Mouse (Mus musculus): ENCODE measurements around the gene Atxn3.

Gene Atxn3

GRCm38 (mm10) chr12:101891066-101891465, 67.0 kb downstream of the Atxn3 start:
- no peak for DNase-seq (ENCODE audit: low spot score)

GRCm38 (mm10) chr12:101889351-101889750, 68.7 kb downstream of the Atxn3 start:
- no peak for DNase-seq (ENCODE audit: low spot score)

GRCm38 (mm10) chr12:101888312-101888711, 69.7 kb downstream of the Atxn3 start:
- DNase-seq (ENCODE audit: low spot score), result no peak

DNA sequence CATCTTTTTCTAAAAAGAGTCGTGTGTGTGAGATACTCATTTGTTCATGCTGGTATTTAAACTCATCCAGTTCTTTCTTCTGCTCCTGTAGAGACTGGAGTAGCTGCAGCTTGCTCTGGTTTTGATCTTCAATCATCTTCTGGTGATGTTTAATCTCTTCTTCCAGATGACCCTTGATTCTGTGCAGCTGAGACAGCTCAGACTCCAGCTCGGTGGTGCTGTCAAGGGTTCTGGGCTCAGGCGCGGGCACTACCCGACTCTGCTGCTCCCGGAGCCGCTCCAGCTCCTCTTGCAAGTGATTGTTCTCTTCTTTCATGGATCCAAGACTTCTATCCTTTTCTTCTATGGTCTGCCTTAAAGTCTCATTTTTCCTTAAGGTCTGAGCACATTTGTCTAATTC, 73.1 kb downstream of the Atxn3 start:
- DNase-seq (ENCODE audit: low spot score), result no peak

DNA sequence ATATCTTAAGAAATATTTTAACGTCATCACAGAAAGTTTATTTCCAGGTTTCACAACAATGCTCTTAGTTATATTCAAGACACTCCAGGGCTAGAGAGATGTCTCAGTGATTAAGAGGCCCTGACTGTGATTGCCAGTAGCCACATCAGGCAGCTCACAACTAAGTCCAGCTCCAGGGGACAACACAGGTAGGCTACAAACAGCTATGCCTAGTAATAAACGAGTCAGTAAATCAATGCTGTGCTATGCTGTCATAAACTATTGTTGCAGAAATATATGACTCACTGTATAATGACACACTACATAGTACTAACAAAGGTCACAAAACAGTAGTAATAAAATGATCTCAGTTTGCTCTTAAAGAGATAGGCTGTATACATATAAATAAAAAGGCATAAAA, 81.7 kb downstream of the Atxn3 start:
- DNase-seq (ENCODE audit: low spot score), result no peak

DNA sequence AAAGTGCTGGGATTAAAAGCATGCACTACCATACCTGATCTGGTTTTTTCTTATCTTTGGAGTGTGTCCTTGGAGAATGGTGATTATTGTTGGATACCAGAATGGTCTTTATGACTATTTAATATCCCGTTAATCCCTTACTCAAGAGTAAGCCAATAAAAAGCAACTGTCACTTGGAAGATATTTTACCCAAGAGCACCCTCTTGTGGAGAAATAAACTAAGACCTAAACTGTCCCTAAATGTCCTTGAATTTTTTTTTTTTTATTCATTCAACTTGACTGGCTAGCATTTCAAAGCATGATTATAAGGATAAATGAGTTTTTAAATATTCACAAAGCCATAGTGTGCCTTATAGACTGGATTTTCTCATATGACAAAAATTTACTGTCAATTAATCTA, 82.9 kb downstream of the Atxn3 start:
- no peak for DNase-seq (ENCODE audit: low spot score)
